Mouse (Mus musculus) forebrain, embryonic 12.5 days (tissue): ENCODE data around the gene Cmah. TPM values are rescaled to one million over a fixed set of nuclear protein-coding genes. Genes with fewer than 3 reads are reported as not detected.

Source experiments
- ATAC-seq: fragments of 200-750 bp; cut with Nextera tagmentation; 2 replicates; pipeline ENCODE4 v1.8.0; 2017; ENCODE audit warnings: moderate TSS enrichment; ENCODE audit not compliant: low FRiP score
- H3K27ac ChIP-seq: fragments of 300-500 bp; sonication (generic); 2 replicates; pipeline ENCODE4 v1.5.1; 2016; ENCODE audit warnings: mild to moderate bottlenecking
- H3K27me3 ChIP-seq: fragments of 300-500 bp; sonication (generic); 2 replicates; pipeline ENCODE4 v1.6.1; 2016; ENCODE audit warnings: mild to moderate bottlenecking
- H3K36me3 ChIP-seq: fragments of 300-500 bp; sonication (generic); replicated peaks from 2 replicates; pipeline ENCODE4 v1.6.1; 2016; ENCODE audit warnings: mild to moderate bottlenecking
- H3K4me1 ChIP-seq: fragments of 300-500 bp; sonication (generic); 2 replicates; pipeline ENCODE4 v1.6.1; 2016
- H3K4me2 ChIP-seq: fragments of 300-500 bp; sonication (generic); 2 replicates; pipeline ENCODE4 v1.6.1; 2016; ENCODE audit warnings: mild to moderate bottlenecking, moderate library complexity
- H3K4me3 ChIP-seq: fragments of 300-500 bp; sonication (generic); replicated peaks from 2 replicates; pipeline ENCODE4 v1.5.1; 2016; ENCODE audit warnings: mild to moderate bottlenecking
- H3K9ac ChIP-seq: fragments of 300-500 bp; sonication (generic); 2 replicates; pipeline ENCODE4 v1.6.1; 2016; ENCODE audit warnings: mild to moderate bottlenecking
- H3K9me3 ChIP-seq: fragments of 300-500 bp; sonication (generic); 2 replicates; pipeline ENCODE4 v1.6.1; 2016
- WGBS: fragments of 180-500 bp; shearing (Covaris S2); methylation state at CpG from one replicate; pipeline ENCODE4 v1.1.7; 2016; 5-methylcytosine and 5-hydroxymethylcytosine counted together
- polyA plus RNA-seq: library from polyadenylated mRNA; unstranded; fragments of >200 nt; fragmentation: Nextera tagmentation; extraction: Ambion mirVana; gene quantifications from 2 replicates; pipeline ENCODE4 v1.2.1, GENCODE M21; 2016

Cmah gene
- polyA plus RNA-seq, 1 experiment from 2014 or later: 0.28 TPM

DNA sequence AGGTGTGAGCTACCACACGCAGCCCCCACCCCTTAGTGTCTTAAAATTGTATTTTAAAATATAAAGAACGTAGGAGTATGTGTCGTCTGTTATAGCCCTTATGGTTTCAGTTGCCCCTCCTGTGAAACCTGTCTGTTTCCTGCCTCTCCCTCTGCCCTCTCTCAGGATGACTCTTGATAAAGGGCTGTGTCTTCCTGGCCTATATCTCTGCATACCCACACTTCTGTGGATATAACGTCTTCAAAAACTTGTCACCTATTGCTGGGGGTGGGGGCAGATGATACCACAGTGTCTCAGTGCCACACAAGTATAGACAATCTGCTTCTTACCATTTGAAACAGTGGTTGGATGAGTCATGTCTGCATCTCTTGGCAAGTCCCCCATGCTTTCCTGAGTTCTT, 140.6 kb downstream of the Cmah start:
- Histone ChIP-seq H3K9me3 (no peaks in the 10 kb centered on the region), H3K27ac (no peak overlapping the region), H3K4me3 (no peak overlapping the region), H3K4me1 (no peaks in the 10 kb centered on the region), H3K36me3 (no peaks in the 10 kb centered on the region), H3K9ac (no peak overlapping the region), H3K4me2 (no peak overlapping the region), H3K27me3 (no peaks in the 10 kb centered on the region)
- 82% methylated on average over 4 of the region's 4 CpGs for WGBS
- ATAC-seq: no peak

DNA sequence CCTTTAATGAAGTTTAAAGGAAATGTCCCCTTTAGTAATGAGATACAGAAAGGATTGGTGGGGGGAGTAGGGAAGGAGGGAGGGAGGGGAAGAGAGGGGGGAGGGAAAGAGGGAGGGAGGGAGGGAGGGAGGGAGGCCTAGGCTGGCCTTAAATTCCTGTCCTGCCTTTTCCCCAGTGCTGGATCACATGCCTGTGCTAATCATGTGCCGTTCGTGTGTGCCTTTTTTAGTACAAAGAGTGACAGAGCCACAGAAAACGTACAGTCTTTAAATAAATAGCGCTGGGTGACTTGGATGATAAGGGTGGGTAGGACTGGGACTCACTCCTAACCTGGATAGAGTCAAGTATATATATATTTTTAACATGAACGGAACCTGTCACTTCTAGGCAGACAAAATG, 150.4 kb downstream of the Cmah start:
- Histone ChIP-seq H3K4me2 (no peak overlapping the region), H3K4me1 (no peaks in the 10 kb centered on the region), H3K36me3 (no peaks in the 10 kb centered on the region), H3K9ac (no peak overlapping the region), H3K9me3 (no peaks in the 10 kb centered on the region), H3K27me3 (no peaks in the 10 kb centered on the region), H3K27ac (no peak overlapping the region), H3K4me3 (no peak overlapping the region)
- WGBS: 79% methylated on average over 5 of the region's 5 CpGs
- ATAC-seq: no peak

DNA sequence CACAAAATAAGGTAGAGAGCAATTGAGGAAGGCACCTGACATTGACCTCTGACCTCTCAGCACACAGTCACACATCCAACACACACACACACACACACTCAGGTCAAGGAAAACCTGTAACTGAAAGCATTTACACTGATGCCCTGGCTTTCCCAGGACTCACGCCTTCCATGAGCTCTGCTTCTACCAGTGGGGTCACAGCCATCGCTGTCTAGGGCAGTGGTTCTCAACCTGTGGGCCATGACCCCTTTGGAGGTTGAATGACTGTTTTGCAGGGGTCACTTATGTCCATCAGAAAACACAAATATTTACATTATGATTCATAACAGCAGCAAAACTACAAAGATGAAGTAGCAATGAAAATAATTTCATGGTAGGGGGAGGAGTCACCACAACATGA, 152.3 kb downstream of the Cmah start:
- H3K4me1 ChIP-seq: no peaks in the 10 kb centered on the region
- H3K9me3 ChIP-seq: no peaks in the 10 kb centered on the region
- no peak overlapping the region for H3K9ac ChIP-seq
- no peak overlapping the region for H3K4me2 ChIP-seq
- no peak overlapping the region for H3K4me3 ChIP-seq
- ATAC-seq: no peak
- H3K27ac ChIP-seq: no peak overlapping the region
- whole genome bisulfite sequencing: 92% methylated on average over 2 of the region's 2 CpGs
- H3K27me3 ChIP-seq: no peaks in the 10 kb centered on the region
- H3K36me3 ChIP-seq: no peaks in the 10 kb centered on the region

DNA sequence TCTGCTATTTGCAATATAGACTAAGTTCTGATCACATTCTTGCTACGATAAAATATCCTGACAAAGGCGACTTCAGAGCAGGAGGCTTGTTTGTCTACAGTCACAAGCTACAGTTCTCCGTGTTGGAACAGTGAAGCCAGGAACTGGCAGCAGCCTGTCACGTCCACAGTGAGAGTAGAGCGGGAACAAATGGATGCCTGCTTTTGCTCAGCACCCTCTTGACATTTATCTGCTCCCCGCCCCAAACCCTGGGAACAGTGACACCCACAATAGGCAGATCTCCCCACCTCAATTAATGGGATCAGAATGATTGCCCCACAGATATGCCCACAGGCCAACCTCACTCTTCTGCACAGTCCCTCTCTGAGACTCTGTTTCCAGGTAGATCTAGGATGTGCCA, 153.6 kb downstream of the Cmah start:
- ATAC-seq: no peak
- H3K36me3 ChIP-seq: no peaks in the 10 kb centered on the region
- 84% methylated on average over 6 of the region's 6 CpGs for WGBS

DNA sequence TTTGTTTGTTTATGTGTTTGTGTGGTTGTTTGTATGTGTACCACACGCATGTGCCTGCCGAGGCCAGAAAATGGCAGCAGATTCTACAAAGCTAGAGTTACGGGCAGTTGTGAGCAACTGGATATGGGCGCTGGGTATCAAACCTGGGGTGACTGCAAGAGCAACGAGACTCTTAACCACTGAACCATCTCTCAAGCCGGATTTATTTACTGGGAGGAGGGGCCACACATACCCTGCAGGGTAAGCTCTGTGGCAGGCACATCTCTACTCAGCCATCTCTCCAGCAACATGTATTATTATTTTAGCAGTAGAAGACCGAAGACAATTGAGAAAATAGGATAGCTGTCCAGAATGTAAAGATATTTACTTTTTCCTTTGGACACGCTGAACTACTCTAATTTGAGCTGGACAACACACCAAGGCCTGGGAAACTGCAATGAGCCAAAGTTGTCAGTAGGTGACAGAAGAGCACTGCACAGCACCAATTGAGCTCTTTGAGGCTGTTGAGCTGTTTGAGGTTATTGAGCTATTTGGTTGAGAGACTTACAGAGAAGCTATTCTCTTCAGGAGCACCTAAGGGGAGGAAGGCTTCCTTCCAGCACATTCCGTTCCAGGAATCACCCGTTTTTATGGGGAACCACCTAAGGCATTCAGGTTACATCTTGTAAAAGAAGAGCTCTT, 154.6 kb downstream of the Cmah start:
- Histone ChIP-seq H3K4me1 (no peaks in the 10 kb centered on the region), H3K27me3 (no peaks in the 10 kb centered on the region), H3K4me3 (no peak overlapping the region), H3K9ac (no peak overlapping the region), H3K9me3 (no peaks in the 10 kb centered on the region), H3K4me2 (no peak overlapping the region), H3K36me3 (no peaks in the 10 kb centered on the region), H3K27ac (no peak overlapping the region)
- 66% methylated on average over 10 of the region's 10 CpGs for WGBS
- peak; percentile 55; the same call in 1 of the 2 replicates for ATAC-seq

More for the DNA sequence above, 153.6 kb downstream of the Cmah start:
- H3K27me3 ChIP-seq: no peaks in the 10 kb centered on the region
- H3K4me3 ChIP-seq: no peak overlapping the region
- H3K9me3 ChIP-seq: no peaks in the 10 kb centered on the region
- H3K4me1 ChIP-seq: no peaks in the 10 kb centered on the region
- no peak overlapping the region for H3K9ac ChIP-seq
- H3K4me2 ChIP-seq: no peak overlapping the region
- H3K27ac ChIP-seq: no peak overlapping the region

DNA sequence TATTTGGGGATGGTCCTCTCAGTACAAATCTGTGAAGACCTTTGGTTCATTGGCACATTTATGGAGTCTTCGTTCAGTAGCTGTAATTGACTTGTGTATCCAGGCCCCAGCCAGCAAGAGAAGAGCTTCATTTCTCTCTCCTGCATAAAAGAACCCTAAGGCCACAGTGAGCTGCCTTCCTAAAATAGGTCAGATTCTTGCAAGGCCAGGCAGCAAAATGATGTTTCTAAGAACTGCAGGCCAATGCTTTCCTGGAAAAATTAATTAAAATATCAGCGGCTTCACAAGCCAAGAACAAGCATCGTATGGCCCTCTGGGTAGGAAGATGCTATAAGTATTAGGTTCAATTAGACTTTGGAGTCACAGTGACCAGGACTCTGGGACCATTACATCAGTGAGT, 156.5 kb downstream of the Cmah start:
- H3K27ac ChIP-seq: no peak overlapping the region
- no peaks in the 10 kb centered on the region for H3K4me1 ChIP-seq
- no peak overlapping the region for H3K4me2 ChIP-seq
- H3K9me3 ChIP-seq: no peaks in the 10 kb centered on the region
- no peak overlapping the region for H3K4me3 ChIP-seq
- WGBS: 94% methylated on average over 3 of the region's 3 CpGs
- no peaks in the 10 kb centered on the region for H3K27me3 ChIP-seq
- H3K9ac ChIP-seq: no peak overlapping the region
- H3K36me3 ChIP-seq: no peaks in the 10 kb centered on the region
- no peak for ATAC-seq

DNA sequence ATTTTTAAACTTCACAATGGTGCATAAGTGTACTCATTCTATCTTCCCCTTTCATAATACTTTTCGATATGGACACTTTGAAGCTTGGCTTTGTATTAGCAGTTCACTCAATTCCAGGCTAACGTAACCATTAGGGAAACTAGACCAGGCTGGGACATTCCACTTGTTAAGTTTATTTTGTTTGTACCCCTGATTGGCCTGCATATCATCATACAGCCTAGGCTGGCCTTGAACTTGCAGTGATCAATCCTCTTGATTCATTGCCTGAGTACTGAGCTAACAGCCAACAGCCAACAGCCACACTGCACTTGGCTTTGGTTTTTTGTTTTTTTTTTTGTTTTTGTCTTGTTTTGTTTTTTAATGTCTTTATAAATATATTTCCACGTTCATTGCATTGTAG, 157.6 kb downstream of the Cmah start:
- WGBS: 93% methylated on average over 3 of the region's 3 CpGs
- H3K4me2 ChIP-seq: no peak overlapping the region
- H3K4me1 ChIP-seq: no peaks in the 10 kb centered on the region
- H3K4me3 ChIP-seq: no peak overlapping the region
- no peak for ATAC-seq
- H3K9me3 ChIP-seq: no peaks in the 10 kb centered on the region
- H3K27ac ChIP-seq: no peak overlapping the region
- no peaks in the 10 kb centered on the region for H3K36me3 ChIP-seq
- H3K9ac ChIP-seq: no peak overlapping the region
- H3K27me3 ChIP-seq: no peaks in the 10 kb centered on the region

DNA sequence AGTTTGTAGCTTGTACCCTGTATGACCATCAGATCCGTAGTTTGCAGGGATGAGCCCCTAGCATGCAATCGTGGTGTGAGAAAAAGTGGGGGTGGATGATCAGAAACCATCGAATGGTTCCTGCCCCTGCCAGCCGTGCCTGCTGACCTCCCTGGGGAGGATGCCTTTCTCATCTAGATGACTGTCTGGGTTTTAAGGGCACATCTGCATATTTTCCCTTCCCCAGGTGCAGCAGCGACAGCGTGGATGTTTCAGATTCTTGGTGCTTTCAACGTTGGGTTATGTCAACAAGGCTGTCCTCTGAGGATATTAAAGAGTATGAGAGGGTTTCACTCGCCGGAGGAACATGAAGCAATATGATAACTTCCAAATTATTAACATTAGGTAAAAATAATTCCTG, 158.8 kb downstream of the Cmah start:
- no peaks in the 10 kb centered on the region for H3K9me3 ChIP-seq
- no peaks in the 10 kb centered on the region for H3K27me3 ChIP-seq
- 79% methylated on average over 9 of the region's 9 CpGs for WGBS
- H3K4me3 ChIP-seq: no peak overlapping the region
- ATAC-seq: no peak
- no peaks in the 10 kb centered on the region for H3K4me1 ChIP-seq
- H3K36me3 ChIP-seq: no peaks in the 10 kb centered on the region
- no peak overlapping the region for H3K4me2 ChIP-seq
- H3K27ac ChIP-seq: no peak overlapping the region
- H3K9ac ChIP-seq: no peak overlapping the region

DNA sequence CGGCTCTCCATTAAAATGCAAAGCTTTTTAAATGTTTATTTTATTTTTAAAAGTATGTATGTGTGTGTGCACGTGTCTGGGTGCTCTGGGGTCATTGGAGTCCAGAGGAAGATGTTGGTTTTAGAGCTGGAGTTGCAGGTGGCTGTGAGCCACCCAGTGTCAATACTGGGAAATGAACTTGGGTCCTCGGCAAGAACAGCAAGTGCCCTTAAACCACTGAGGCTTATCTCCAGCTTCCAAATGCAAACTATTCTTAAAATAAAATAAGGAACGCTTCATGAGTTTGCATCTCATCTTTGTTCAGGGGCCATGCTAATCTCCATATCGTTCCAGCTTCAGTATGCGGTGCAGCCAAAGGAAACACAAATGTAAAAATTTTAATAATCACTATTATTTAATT, 159.2 kb downstream of the Cmah start:
- Histone ChIP-seq H3K27me3 (no peaks in the 10 kb centered on the region), H3K4me2 (no peak overlapping the region), H3K36me3 (no peaks in the 10 kb centered on the region), H3K9ac (no peak overlapping the region), H3K4me1 (no peaks in the 10 kb centered on the region), H3K4me3 (no peak overlapping the region), H3K27ac (no peak overlapping the region), H3K9me3 (no peaks in the 10 kb centered on the region)
- 77% methylated on average over 6 of the region's 6 CpGs for WGBS
- ATAC-seq: no peak

GRCm38 (mm10) chr13:24487061-24487460, 159.9 kb downstream of the Cmah start:
- 90% methylated on average over 5 of the region's 5 CpGs for WGBS
- Histone ChIP-seq H3K9ac (no peak overlapping the region), H3K4me1 (no peaks in the 10 kb centered on the region), H3K36me3 (no peaks in the 10 kb centered on the region), H3K27ac (no peak overlapping the region), H3K4me2 (no peak overlapping the region), H3K9me3 (no peaks in the 10 kb centered on the region), H3K27me3 (no peaks in the 10 kb centered on the region), H3K4me3 (no peak overlapping the region)
- no peak for ATAC-seq

GRCm38 (mm10) chr13:24487546-24487945, 160.3 kb downstream of the Cmah start:
- WGBS: 89% methylated on average over 5 of the region's 5 CpGs
- Histone ChIP-seq H3K27ac (no peak overlapping the region), H3K9ac (no peak overlapping the region), H3K4me1 (no peaks in the 10 kb centered on the region), H3K36me3 (no peaks in the 10 kb centered on the region), H3K4me3 (no peak overlapping the region), H3K27me3 (no peaks in the 10 kb centered on the region), H3K9me3 (no peaks in the 10 kb centered on the region), H3K4me2 (no peak overlapping the region)
- no peak for ATAC-seq

- 90% methylated on average over 4 of the region's 4 CpGs for WGBS
- no peaks in the 10 kb centered on the region for H3K27me3 ChIP-seq
These were observed 161.4 kb downstream of the Cmah start for GRCm38 (mm10) chr13:24488526-24489070.

GRCm38 (mm10) chr13:24489515-24489914, 162.3 kb downstream of the Cmah start:
- Histone ChIP-seq H3K36me3 (no peaks in the 10 kb centered on the region), H3K27me3 (no peaks in the 10 kb centered on the region), H3K27ac (no peak overlapping the region), H3K9ac (no peak overlapping the region), H3K4me1 (no peaks in the 10 kb centered on the region), H3K4me3 (no peak overlapping the region), H3K4me2 (no peak overlapping the region), H3K9me3 (no peaks in the 10 kb centered on the region)
- WGBS: 86% methylated on average over 3 of the region's 3 CpGs
- no peak for ATAC-seq

More at GRCm38 (mm10) chr13:24488526-24489070, 161.4 kb downstream of the Cmah start:
- H3K4me1 ChIP-seq: no peaks in the 10 kb centered on the region
- no peak overlapping the region for H3K9ac ChIP-seq
- ATAC-seq: no peak
- H3K36me3 ChIP-seq: no peaks in the 10 kb centered on the region
- H3K4me3 ChIP-seq: no peak overlapping the region
- H3K9me3 ChIP-seq: no peaks in the 10 kb centered on the region
- H3K27ac ChIP-seq: no peak overlapping the region
- H3K4me2 ChIP-seq: no peak overlapping the region
